Mouse (Mus musculus) layer of hippocampus, postnatal 10 days (tissue): ENCODE data around the gene 1700029I15Rik. TPM values are rescaled to one million over a fixed set of nuclear protein-coding genes. Genes with fewer than 3 reads are reported as not detected.
A peak's percentile ranks its signal among the peaks of the same experiment; 100 is the strongest.

ENCODE experiments used
- DNase-seq, 2 experiments: peaks; one replicate each; pipeline ENCODE4 v3.0.0; 2021; ENCODE audit warnings: low spot score in 2 of 2
- total RNA-seq, 2 experiments: library from RNA; stranded (reverse); gene quantifications; 2 replicates each; pipeline ENCODE4 v1.2.3; 2021

The 1700029I15Rik gene
- total RNA-seq, 2 experiments from 2014 or later, result 5.1 to 5.7 TPM

GRCm38 (mm10) chr2:92373437-92373813 is 8.9 kb upstream of the 1700029I15Rik start:
- no peak for DNase-seq

DNA sequence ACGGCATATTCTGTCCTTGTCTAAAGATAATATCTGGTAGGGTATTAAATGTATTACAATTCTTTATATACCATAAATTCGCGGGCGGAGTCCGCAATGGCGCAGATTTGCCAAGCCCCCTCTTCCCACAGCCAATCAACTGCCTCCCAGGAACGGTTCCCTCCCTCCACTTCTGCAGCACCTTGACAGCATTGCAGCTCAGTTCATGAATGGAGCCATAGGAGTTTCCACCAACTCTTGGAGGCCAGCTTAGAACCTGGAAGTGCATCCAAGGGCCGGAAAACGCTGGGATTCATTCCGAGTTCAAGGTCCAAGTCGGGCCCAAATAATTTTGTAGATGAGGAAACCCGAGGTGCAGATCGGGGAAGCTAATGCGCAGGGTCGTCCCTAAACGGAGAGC is 7.8 kb upstream of the 1700029I15Rik start, which contains the start of the genes Pex16 and Large2:
TSS of gene Pex16 (plus strand) at position 163 of the 400 bp plus-strand sequence.
TSS of gene Large2 (minus strand) at position 356 of the 400 bp plus-strand sequence.
- DNase-seq, result no peak

- peak; percentile 91 to 92 for DNase-seq
Observed at GRCm38 (mm10) chr2:92375099-92375623, 7.2 kb upstream of the 1700029I15Rik start.

- DNase-seq, result no peak
Observed at GRCm38 (mm10) chr2:92375788-92376187, 6.5 kb upstream of the 1700029I15Rik start.

DNA sequence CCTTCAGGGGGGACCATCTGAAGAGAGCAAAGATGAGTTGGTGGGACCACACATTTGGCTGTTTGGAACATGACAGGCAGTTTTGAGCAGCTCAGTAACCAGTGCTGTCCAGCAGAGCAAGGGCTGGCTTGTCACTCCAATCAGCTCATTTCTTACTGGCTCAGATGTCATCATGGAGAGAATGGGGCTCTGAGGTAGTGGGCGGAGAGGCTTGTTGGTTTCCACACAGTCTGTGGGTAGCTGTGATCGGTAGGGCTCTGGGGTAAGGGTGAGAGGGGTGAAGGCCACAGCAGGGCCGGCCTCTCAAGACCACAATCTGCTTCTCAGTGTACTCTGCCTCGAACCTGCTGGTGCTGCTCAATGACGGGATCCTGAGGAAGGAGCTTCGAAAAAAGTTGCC is 6.0 kb upstream of the 1700029I15Rik start:
- no peak for DNase-seq

- DNase-seq, result no peak
Observed at GRCm38 (mm10) chr2:92377320-92377719, 5.0 kb upstream of the 1700029I15Rik start.

GRCm38 (mm10) chr2:92379783-92380494 is 2.4 kb upstream of the 1700029I15Rik start:
- DNase-seq, result no peak

- no peak for DNase-seq
Observed at GRCm38 (mm10) chr2:92380495-92381050, 1.8 kb upstream of the 1700029I15Rik start.

DNA sequence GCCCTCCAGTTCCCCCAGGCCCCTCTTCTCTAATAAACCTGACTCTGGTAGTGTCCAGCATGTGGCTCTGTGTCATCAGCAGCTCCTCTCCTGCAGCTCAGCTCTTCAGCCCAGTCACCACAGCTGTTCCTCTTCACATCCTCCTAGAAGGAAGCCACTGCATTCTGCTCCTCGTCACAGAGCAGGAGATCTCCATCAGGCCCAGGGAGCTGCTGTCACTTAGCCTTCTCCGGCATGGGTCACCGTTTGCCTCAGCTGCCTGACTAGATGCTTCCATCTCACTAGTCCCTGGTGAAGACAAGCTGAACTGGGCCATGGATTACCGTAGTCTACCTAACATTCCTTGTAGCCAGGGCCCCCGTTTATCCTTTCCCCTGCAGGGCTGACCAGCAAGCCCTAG is 1.2 kb upstream of the 1700029I15Rik start:
- DNase-seq, result no peak

GRCm38 (mm10) chr2:92382759-92383158 is 421 bp downstream of the 1700029I15Rik start:
- no peak for DNase-seq

DNA sequence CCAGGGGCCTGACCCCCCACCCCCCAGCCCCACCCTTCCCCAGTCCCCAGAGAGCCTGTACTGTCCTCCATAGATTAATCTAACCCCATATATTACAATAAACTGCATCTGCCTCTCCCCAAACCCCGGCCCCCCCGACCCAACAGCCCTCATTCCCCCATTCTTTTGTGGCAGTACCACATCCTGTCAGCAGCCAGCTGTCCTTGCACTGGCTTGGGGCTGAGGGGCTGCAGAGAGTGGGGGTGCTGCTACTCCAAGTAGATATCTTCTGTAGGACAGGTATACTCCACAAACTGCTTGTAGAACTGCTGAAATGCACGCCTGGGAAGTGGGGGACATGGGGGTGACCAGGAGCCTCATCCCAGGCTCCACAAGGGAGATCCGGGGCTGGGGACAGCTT is 1.8 kb downstream of the 1700029I15Rik start:
- no peak for DNase-seq

GRCm38 (mm10) chr2:92385113-92386051 is 3.0 kb downstream of the 1700029I15Rik start:
- no peak for DNase-seq

DNA sequence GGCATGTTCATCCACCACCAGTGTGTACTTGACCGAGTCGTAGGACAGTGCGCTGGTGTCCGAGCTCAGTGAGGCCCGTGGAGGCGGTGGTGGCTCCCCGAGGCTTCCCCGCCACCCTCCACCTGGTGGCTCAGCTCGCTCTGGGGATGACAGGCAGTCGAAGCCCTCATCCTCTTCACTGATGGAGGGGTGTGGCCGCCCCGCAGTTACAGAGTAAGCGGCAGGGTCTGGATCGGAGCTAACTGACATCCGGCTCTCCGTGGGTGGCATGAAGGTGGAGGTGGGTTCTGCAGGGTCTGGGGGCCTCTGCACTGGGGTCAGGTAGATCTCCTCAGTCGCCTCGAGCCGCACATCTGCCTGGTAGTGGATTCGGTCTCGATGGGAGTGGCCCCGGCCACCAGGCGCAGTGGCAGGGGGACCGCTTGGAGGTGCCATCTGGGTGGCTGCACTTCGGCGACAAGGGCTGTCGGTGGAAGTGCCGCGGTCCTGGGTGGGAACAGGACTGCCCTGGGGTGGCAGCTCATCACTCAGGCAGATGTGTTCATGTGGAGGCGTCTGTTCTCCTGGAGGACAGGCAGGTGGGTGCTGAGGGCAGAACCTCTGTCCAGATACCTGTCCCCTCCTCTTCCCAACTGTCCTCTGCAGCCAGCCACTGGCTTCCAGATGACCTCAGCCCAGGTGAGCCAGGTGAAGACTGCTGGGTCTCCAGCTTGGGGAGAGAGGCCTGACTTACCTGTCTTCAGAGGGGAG is 4.7 kb downstream of the 1700029I15Rik start:
- DNase-seq, result no peak

DNA sequence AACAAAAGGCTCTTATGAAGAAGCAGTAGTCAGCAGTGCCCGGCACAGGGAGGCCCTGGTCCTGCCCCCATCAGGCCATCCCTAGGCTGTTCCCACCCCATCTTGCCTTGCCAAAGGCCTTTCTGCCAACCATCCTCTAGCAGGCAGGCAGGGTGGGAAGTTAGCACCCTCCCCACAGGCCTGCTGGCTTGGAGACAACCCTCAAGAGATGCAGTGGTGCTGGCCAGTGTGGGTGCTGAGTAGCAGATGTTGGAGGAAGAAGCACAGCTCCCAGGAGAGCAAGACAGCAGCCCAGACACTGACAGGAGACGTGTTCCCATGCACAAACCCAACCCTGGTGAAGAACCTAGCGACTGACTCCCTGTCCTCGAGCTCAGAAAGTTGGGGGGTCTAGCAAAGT is 5.3 kb downstream of the 1700029I15Rik start:
- DNase-seq, result no peak

DNA sequence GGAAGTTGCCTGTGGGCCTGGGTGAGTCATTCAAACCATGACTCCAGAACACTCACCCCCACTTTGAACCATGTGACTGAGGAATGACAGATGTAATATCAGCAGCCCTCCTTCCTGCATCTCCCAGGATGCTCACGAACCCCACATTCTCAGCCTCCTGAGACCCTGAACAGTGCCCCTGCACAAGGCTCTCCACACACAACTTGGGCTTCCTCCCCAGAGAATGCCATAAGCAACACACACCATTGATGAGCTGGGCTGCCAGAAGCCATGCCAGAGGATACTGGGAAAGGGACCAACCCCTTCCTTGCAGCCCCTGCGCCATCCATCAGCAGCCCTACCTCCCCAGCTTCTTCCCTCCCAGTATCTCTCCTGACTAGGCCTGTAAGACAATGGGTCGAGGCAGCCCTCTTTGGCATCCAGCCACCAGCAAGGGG is 5.8 kb downstream of the 1700029I15Rik start:
- peak in 1 of 2 experiments; percentile 58 for DNase-seq

- peak; percentile 87 to 92 for DNase-seq
Observed at GRCm38 (mm10) chr2:92388891-92389641, 6.7 kb downstream of the 1700029I15Rik start.

DNA sequence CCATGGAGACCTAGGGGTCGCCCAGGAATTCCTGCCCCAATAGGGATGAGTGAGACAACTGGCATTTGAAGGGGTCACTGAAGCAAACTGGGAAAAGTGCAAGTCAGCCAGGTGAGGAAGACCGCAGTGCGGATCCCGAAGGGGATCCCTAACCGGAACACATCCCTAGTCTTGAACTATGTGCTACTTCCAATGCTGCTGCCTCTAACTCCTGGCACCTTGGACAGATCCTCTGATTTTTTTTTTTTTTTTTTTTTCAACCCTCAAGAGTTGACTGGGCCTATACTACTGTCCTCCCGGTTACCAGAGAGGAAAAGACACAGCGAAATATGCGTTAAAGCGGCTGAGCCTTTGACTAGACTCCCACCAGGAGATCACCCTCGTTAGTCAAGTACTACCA is 7.3 kb downstream of the 1700029I15Rik start:
- DNase-seq, result no peak

DNA sequence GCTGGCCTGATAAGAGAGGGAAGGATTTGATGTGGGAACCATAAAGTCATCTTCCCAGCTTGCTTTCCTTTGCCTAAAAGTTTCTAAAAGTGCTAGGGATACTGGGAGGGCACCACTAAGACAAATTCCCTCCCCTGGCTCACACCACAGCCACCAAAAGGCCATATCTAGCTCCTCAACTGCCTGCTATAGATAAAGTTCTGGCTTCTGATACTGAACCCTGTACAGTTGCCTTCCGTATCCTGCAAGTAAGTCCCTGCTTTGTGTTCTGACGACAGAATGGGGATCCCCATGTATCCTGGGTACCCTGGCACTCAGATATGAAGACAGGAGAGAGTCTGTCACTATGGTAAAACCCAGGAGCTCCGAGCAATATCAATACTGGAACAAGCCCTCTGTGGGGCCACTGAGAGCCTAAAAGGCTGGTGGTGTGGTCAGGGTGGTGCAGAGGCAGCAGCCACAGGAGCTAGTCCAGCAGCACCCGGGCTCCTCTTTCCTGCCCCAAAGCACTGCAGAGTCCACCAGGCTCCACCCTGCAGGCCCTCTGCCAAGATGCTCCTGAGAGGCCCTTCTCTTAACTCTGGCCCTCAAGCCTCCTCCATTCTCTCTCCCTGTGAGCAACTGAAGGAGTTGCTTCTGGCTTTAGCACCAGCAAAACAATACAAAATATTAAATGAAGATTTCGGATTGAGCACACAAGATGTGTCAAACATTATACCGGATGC is 8.0 kb downstream of the 1700029I15Rik start:
- no peak for DNase-seq

GRCm38 (mm10) chr2:92391116-92391515 is 8.8 kb downstream of the 1700029I15Rik start:
- no peak for DNase-seq
